Mouse (Mus musculus): Measurements from ENCODE around the gene Zfp689.
"Not testable (repeated sequence)": the region's sequence is repeated elsewhere in the genome, so short reads cannot be mapped to it uniquely, and the experiment has no call there.

Zfp689 gene

GRCm38 (mm10) chr7:127404101-127404500 lies 44.9 kb downstream of the Zfp689 start:
- DNase-seq (ENCODE audit: low spot score) = not testable (repeated sequence)

GRCm38 (mm10) chr7:127402980-127403379 lies 46.0 kb downstream of the Zfp689 start:
- DNase-seq (ENCODE audit: low spot score) = no peak

- no peak for DNase-seq (ENCODE audit: low spot score)
These were observed 48.6 kb downstream of the Zfp689 start for GRCm38 (mm10) chr7:127400355-127400754.

DNA sequence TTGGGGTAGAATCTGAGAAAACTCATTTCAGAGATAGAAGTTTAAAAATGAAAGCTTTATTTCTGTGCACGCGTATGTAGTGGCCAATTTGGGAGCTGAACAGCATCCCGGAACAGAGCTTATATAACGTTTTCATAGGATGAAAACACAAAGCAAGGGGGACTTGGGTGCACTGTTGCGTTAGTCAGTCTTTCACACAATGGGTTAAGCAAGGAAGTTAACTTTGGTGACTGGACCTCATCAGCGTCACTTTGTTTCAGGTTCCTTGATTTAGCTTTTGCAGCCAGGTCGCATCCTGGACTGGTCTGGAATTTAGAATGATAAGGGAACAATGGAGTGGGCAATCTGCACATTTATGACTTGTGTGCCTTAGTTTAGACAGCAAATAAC lies 55.0 kb downstream of the Zfp689 start:
- no peak for DNase-seq (ENCODE audit: low spot score)

- DNase-seq (ENCODE audit: low spot score) = peak; percentile 96
These were observed 55.6 kb downstream of the Zfp689 start, which contains the start of gene E430018J23Rik for GRCm38 (mm10) chr7:127393157-127393943. E430018J23Rik (minus strand) TSS chr7:127393629.

GRCm38 (mm10) chr7:127392251-127392824 lies 56.6 kb downstream of the Zfp689 start:
- no peak for DNase-seq (ENCODE audit: low spot score)
